In the genomic region with DNA sequence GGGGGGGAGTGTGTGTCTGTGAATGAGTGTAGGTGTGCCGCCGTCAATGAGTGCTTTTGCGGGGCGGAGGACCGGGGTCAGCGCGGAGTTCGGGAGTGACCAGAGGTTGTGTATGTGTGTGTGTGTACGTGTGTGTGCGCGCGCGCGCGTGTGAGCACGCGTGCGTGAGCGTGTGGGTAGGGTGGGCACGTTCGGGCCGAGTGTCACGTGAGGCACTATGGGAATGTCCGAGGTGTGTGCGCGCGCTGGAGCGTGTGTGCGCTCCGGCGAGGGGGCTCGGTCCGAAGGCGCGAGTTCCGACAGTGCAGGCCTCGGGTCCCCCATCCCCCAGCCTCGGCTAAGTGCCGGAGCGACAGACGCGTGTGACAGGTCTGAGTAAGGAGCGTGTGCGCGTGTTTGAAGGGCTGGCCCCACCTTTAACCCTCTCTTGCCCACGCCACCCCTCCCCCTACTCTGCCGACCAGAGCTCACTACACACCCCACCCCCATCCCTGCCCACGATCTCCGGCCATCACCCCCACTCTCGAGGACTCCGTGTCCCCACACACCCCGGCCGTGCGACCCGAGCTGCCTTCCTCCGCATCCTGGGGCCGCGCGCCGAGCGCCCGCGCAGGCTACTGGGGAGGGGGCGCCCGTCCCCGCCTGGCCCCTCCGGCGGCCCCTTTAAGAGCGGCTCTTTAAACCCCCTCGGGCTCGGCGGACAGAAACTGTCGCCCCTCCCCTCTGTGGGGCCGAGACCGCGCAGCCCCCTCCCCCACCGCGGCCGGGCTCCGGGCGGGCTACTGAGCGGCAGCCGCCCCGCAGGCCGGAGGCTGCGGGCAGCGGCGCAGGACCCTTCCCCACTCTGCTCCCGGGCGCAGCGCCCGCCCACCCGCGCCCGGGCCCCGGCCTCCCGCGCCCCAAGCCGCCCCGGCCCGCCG, we compare ENCODE assay signal across 8 mouse cellular contexts. TPM values are rescaled to one million over a fixed set of nuclear protein-coding genes. Genes with fewer than 3 reads are reported as not detected.
DNase-seq lines count a peak whose midpoint lies in the region; ATAC-seq lines count a peak whose summit lies in the region.

No protein-coding gene starts in this region.

- under 1% methylated on average over 77 of the region's 102 CpGs for WGBS in hindbrain, embryonic 16.5 days

- H3K4me3 ChIP-seq in hindbrain, embryonic 16.5 days (ENCODE audit: low read length) = peak overlapping the region; percentile 56

- intact Hi-C loops in left cerebral cortex, postnatal 14 days (cut with DNase I) = loop anchor here (5.0 kb wide), 1 partner anchor 168 kb away; a partner anchor contains a TSS

- peak; percentile 50 for DNase-seq in adrenal gland, adult 2 months
- no peak for DNase-seq in adrenal gland, postnatal 4 days (ENCODE audit: low spot score in 2 of 2)
- peak; percentile 87 to 90 for DNase-seq in cerebellum, postnatal 25 days
- peak; percentile 57 to 68 for DNase-seq in frontal cortex, postnatal 36 days (ENCODE audit: low spot score in 2 of 2)
- DNase-seq in left cerebral cortex, postnatal 14 days (ENCODE audit: low spot score in 2 of 2) = peak; percentile 67 to 79
- DNase-seq in right cerebral cortex, postnatal 36 days (ENCODE audit: low spot score in 2 of 2) = peak; percentile 52 to 54

- peaks cover 12% of the 10 kb centered on the region; the same call in 1 of the 2 replicates for H3K36me3 ChIP-seq in hindbrain, embryonic 16.5 days (ENCODE audit: control insufficient read depth, insufficient read depth, low read length)

- H3K27me3 ChIP-seq in hindbrain, embryonic 16.5 days (replicated peaks; ENCODE audit: control insufficient read depth, insufficient read depth, low read length) = no peaks in the 10 kb centered on the region

- peaks cover 29% of the 10 kb centered on the region for H3K4me1 ChIP-seq in hindbrain, embryonic 16.5 days (ENCODE audit: control insufficient read depth, insufficient read depth, low read depth, low read length)

- H3K9ac ChIP-seq in hindbrain, embryonic 16.5 days (ENCODE audit: low read depth, low read length) = peak overlapping the region; percentile 87

- H3K9me3 ChIP-seq in hindbrain, embryonic 16.5 days (ENCODE audit: control insufficient read depth, low read length) = no peaks in the 10 kb centered on the region

- peak; percentile 79 for ATAC-seq in hindbrain, embryonic 16.5 days
- peak; percentile 31 for ATAC-seq in megakaryocyte, adult 5-6 weeks (ENCODE audit: poor library complexity, severe bottlenecking)

- peak overlapping the region; percentile 92 for H3K27ac ChIP-seq in hindbrain, embryonic 16.5 days (ENCODE audit: low read depth, low read length)

- H3K4me2 ChIP-seq in hindbrain, embryonic 16.5 days (ENCODE audit: low read length) = peak overlapping the region; percentile 84

RNA-seq across cellular contexts. Expression of a gene that starts 0.6 kb away (rescaled TPM):
- 10 to 100 TPM in 1 of 2 experiments, 1 to 10 TPM in 1; 9.7 to 13.1 TPM for total RNA-seq in adrenal gland, adult 2 months (2021)
- polyA plus RNA-seq in adrenal gland, adult 2 months (2012; rRNA removed) = 33.8 and 53.8 TPM in 2 replicates
- total RNA-seq in adrenal gland, postnatal 4 days (2021) = 10 to 100 TPM; 19.1 to 21.0 TPM
- 7.2 and 7.8 TPM in 2 replicates for polyA plus RNA-seq in hindbrain, embryonic 16.5 days (2015; fragmentation: Nextera tagmentation; extraction: Ambion mirVana)
- 10 to 100 TPM; 46.4 to 49.4 TPM for total RNA-seq in left cerebral cortex, postnatal 14 days (2021)
- total RNA-seq in megakaryocyte, adult 5-6 weeks (2015) = 16.0 and 17.6 TPM in 2 replicates
- total RNA-seq in megakaryocyte, adult 5-6 weeks (2017) = 13.6 and 17.2 TPM in 2 replicates

RNA-seq across cellular contexts. Expression of a gene that starts 35.5 kb away (rescaled TPM):
- under 1 TPM; 0.26 to 0.31 TPM for total RNA-seq in adrenal gland, adult 2 months (2021)
- polyA plus RNA-seq in adrenal gland, adult 2 months (2012; rRNA removed) = 0.53 and 0.73 TPM in 2 replicates
- total RNA-seq in adrenal gland, postnatal 4 days (2021) = under 1 TPM; 0.45 to 0.62 TPM
- polyA plus RNA-seq in hindbrain, embryonic 16.5 days (2015; fragmentation: Nextera tagmentation; extraction: Ambion mirVana) = 0.15 and 0.22 TPM in 2 replicates
- total RNA-seq in left cerebral cortex, postnatal 14 days (2021) = under 1 TPM in 1 of 2 experiments, not detected in 1; 0.13 TPM
- 0.58 and 1.0 TPM in 2 replicates for total RNA-seq in megakaryocyte, adult 5-6 weeks (2015)
- 1.1 and 1.3 TPM in 2 replicates for total RNA-seq in megakaryocyte, adult 5-6 weeks (2017)

RNA-seq across cellular contexts. Expression of a gene that starts 37.0 kb away (rescaled TPM):
- total RNA-seq in adrenal gland, adult 2 months (2021) = 100 to 1,000 TPM in 1 of 2 experiments, 10 to 100 TPM in 1; 98.1 to 113 TPM
- polyA plus RNA-seq in adrenal gland, adult 2 months (2012; rRNA removed) = 8.8 and 11.4 TPM in 2 replicates
- total RNA-seq in adrenal gland, postnatal 4 days (2021) = 100 to 1,000 TPM; 126 to 146 TPM
- polyA plus RNA-seq in hindbrain, embryonic 16.5 days (2015; fragmentation: Nextera tagmentation; extraction: Ambion mirVana) = 29.7 and 31.4 TPM in 2 replicates
- total RNA-seq in left cerebral cortex, postnatal 14 days (2021) = 100 to 1,000 TPM; 111 to 113 TPM
- total RNA-seq in megakaryocyte, adult 5-6 weeks (2015) = 86.9 and 93.7 TPM in 2 replicates
- 196 and 233 TPM in 2 replicates for total RNA-seq in megakaryocyte, adult 5-6 weeks (2017)

Comparison
In these comparisons a context has a peak if more than half of its experiments do, and no peak if none do; other contexts are left out.
1. DNase-seq: peak in adrenal gland, adult 2 months (single experiment), cerebellum, postnatal 25 days (2 of 2), frontal cortex, postnatal 36 days (2 of 2), left cerebral cortex, postnatal 14 days (2 of 2) and right cerebral cortex, postnatal 36 days (2 of 2); none in adrenal gland, postnatal 4 days (0 of 2).